Mouse (Mus musculus) hindbrain, embryonic 12.5 days (tissue): ENCODE data around the gene Asic2. TPM values are rescaled to one million over a fixed set of nuclear protein-coding genes. Genes with fewer than 3 reads are reported as not detected.

Source experiments
- ATAC-seq: fragments of 200-750 bp; cut with Nextera tagmentation; 2 replicates; pipeline ENCODE4 v1.8.0; 2017; ENCODE audit warnings: moderate TSS enrichment; ENCODE audit not compliant: low FRiP score
- H3K27ac ChIP-seq: fragments of 300-500 bp; sonication (generic); 2 replicates; pipeline ENCODE4 v1.5.1; 2016; ENCODE audit warnings: mild to moderate bottlenecking
- H3K27me3 ChIP-seq: fragments of 300-500 bp; sonication (generic); 2 replicates; pipeline ENCODE4 v1.6.1; 2016; ENCODE audit warnings: mild to moderate bottlenecking
- H3K36me3 ChIP-seq: fragments of 300-500 bp; sonication (generic); 2 replicates; pipeline ENCODE4 v1.6.1; 2016; ENCODE audit warnings: mild to moderate bottlenecking
- H3K4me1 ChIP-seq: fragments of 300-500 bp; sonication (generic); 2 replicates; pipeline ENCODE4 v1.6.1; 2016
- H3K4me2 ChIP-seq: fragments of 300-500 bp; sonication (generic); replicated peaks from 2 replicates; pipeline ENCODE4 v1.6.1; 2016; ENCODE audit warnings: mild to moderate bottlenecking
- H3K4me3 ChIP-seq: fragments of 300-500 bp; sonication (generic); 2 replicates; pipeline ENCODE4 v1.5.1; 2016; ENCODE audit warnings: mild to moderate bottlenecking
- H3K9ac ChIP-seq: fragments of 300-500 bp; sonication (generic); 2 replicates; pipeline ENCODE4 v1.6.1; 2016; ENCODE audit warnings: mild to moderate bottlenecking, moderate library complexity
- H3K9me3 ChIP-seq: fragments of 300-500 bp; sonication (generic); replicated peaks from 2 replicates; pipeline ENCODE4 v1.6.1; 2016; ENCODE audit warnings: mild to moderate bottlenecking
- WGBS: fragments of 180-500 bp; shearing (Covaris S2); methylation state at CpG from one replicate; pipeline ENCODE4 v1.1.7; 2016; 5-methylcytosine and 5-hydroxymethylcytosine counted together
- polyA plus RNA-seq: library from polyadenylated mRNA; unstranded; fragments of >200 nt; fragmentation: Nextera tagmentation; extraction: Ambion mirVana; gene quantifications from 2 replicates; pipeline ENCODE4 v1.2.1, GENCODE M21; 2016

Gene Asic2
- polyA plus RNA-seq, 1 experiment from 2014 or later = 5.4 TPM

- H3K4me3 ChIP-seq = no peak overlapping the region
- no peak overlapping the region for H3K4me2 ChIP-seq
- no peak overlapping the region for H3K27ac ChIP-seq
- no peak for ATAC-seq
- no peaks in the 10 kb centered on the region for H3K9me3 ChIP-seq
- no peak overlapping the region for H3K9ac ChIP-seq
- H3K4me1 ChIP-seq = peaks cover 8% of the 10 kb centered on the region
- no peaks in the 10 kb centered on the region for H3K36me3 ChIP-seq
- H3K27me3 ChIP-seq = no peaks in the 10 kb centered on the region
- 57% methylated on average over 9 of the region's 9 CpGs for WGBS
Observed at GRCm38 (mm10) chr11:81871506-81872213, 96.6 kb downstream of the Asic2 start.

- peaks cover 17% of the 10 kb centered on the region for H3K4me1 ChIP-seq
- no peak overlapping the region for H3K27ac ChIP-seq
- no peak overlapping the region for H3K9ac ChIP-seq
- no peaks in the 10 kb centered on the region for H3K27me3 ChIP-seq
- H3K4me2 ChIP-seq = no peak overlapping the region
- H3K4me3 ChIP-seq = no peak overlapping the region
- WGBS = 65% methylated on average over 10 of the region's 10 CpGs
- H3K9me3 ChIP-seq = no peaks in the 10 kb centered on the region
- no peak for ATAC-seq
- no peaks in the 10 kb centered on the region for H3K36me3 ChIP-seq
Observed at GRCm38 (mm10) chr11:81865661-81866382, 102.4 kb downstream of the Asic2 start.

- Histone ChIP-seq H3K27ac (peak within 1 kb of the TSS; percentile 19; the same call in 1 of the 2 replicates), H3K36me3 (no peaks in the 10 kb centered on the region), H3K4me1 (peaks cover 22% of the 10 kb centered on the region), H3K9me3 (no peaks in the 10 kb centered on the region), H3K4me2 (no peak within 1 kb of the TSS), H3K4me3 (no peak within 1 kb of the TSS), H3K9ac (no peak within 1 kb of the TSS; the same call in 1 of the 2 replicates), H3K27me3 (no peaks in the 10 kb centered on the region)
- WGBS = 25% methylated on average over 4 of the region's 4 CpGs
- peak; percentile 76 for ATAC-seq
Observed at GRCm38 (mm10) chr11:81860250-81860972, 107.8 kb downstream of the Asic2 start, which contains the start of gene 5530401A14Rik. Gene 5530401A14Rik, plus strand, starts transcription at chr11:81860673.

- Histone ChIP-seq H3K27me3 (no peaks in the 10 kb centered on the region), H3K4me3 (no peak overlapping the region), H3K36me3 (no peaks in the 10 kb centered on the region), H3K4me2 (no peak overlapping the region), H3K27ac (no peak overlapping the region), H3K9me3 (no peaks in the 10 kb centered on the region), H3K4me1 (peaks cover 11% of the 10 kb centered on the region), H3K9ac (no peak overlapping the region)
- ATAC-seq = no peak
- WGBS = 59% methylated on average over 1 of the region's 1 CpGs
Observed at GRCm38 (mm10) chr11:81847773-81848490, 120.3 kb downstream of the Asic2 start.

- no peaks in the 10 kb centered on the region for H3K36me3 ChIP-seq
- H3K4me2 ChIP-seq = no peak overlapping the region
- no peak overlapping the region for H3K4me3 ChIP-seq
- H3K9me3 ChIP-seq = no peaks in the 10 kb centered on the region
- H3K27ac ChIP-seq = no peak overlapping the region
- 73% methylated on average over 3 of the region's 3 CpGs for WGBS
- H3K4me1 ChIP-seq = peaks cover 11% of the 10 kb centered on the region
- H3K9ac ChIP-seq = no peak overlapping the region
- no peaks in the 10 kb centered on the region for H3K27me3 ChIP-seq
- no peak for ATAC-seq
Observed at GRCm38 (mm10) chr11:81845686-81846036, 122.6 kb downstream of the Asic2 start.

- no peak overlapping the region for H3K4me3 ChIP-seq
- no peaks in the 10 kb centered on the region for H3K36me3 ChIP-seq
- H3K27ac ChIP-seq = no peak overlapping the region
- H3K4me1 ChIP-seq = peaks cover 7% of the 10 kb centered on the region; the same call in 1 of the 2 replicates
- 65% methylated on average over 5 of the region's 5 CpGs for WGBS
- H3K4me2 ChIP-seq = no peak overlapping the region
- no peaks in the 10 kb centered on the region for H3K9me3 ChIP-seq
- no peak overlapping the region for H3K9ac ChIP-seq
- ATAC-seq = no peak
- no peaks in the 10 kb centered on the region for H3K27me3 ChIP-seq
Observed at GRCm38 (mm10) chr11:81845010-81845685, 123.1 kb downstream of the Asic2 start.

GRCm38 (mm10) chr11:81841001-81841400 lies 127.3 kb downstream of the Asic2 start:
- 56% methylated on average over 2 of the region's 2 CpGs for WGBS
- no peaks in the 10 kb centered on the region for H3K27me3 ChIP-seq
- no peaks in the 10 kb centered on the region for H3K36me3 ChIP-seq
- H3K27ac ChIP-seq = no peak overlapping the region
- peaks cover 11% of the 10 kb centered on the region; the same call in 1 of the 2 replicates for H3K4me1 ChIP-seq
- no peak overlapping the region for H3K9ac ChIP-seq
- ATAC-seq = no peak
- H3K4me2 ChIP-seq = no peak overlapping the region
- H3K4me3 ChIP-seq = no peak overlapping the region
- no peaks in the 10 kb centered on the region for H3K9me3 ChIP-seq

GRCm38 (mm10) chr11:81838426-81838825 lies 129.8 kb downstream of the Asic2 start:
- H3K27me3 ChIP-seq = no peaks in the 10 kb centered on the region
- H3K27ac ChIP-seq = no peak overlapping the region
- peak; percentile 43; the same call in 1 of the 2 replicates for ATAC-seq
- no peak overlapping the region for H3K4me2 ChIP-seq
- no peak overlapping the region for H3K9ac ChIP-seq
- H3K9me3 ChIP-seq = no peaks in the 10 kb centered on the region
- H3K36me3 ChIP-seq = no peaks in the 10 kb centered on the region
- WGBS = 61% methylated on average over 4 of the region's 4 CpGs
- H3K4me3 ChIP-seq = no peak overlapping the region
- H3K4me1 ChIP-seq = peaks cover 7% of the 10 kb centered on the region; the same call in 1 of the 2 replicates

- no peaks in the 10 kb centered on the region for H3K27me3 ChIP-seq
- H3K4me1 ChIP-seq = no peaks in the 10 kb centered on the region
- no peaks in the 10 kb centered on the region for H3K9me3 ChIP-seq
- WGBS = 52% methylated on average over 1 of the region's 1 CpGs
- no peak overlapping the region for H3K4me2 ChIP-seq
- no peak overlapping the region for H3K9ac ChIP-seq
- no peaks in the 10 kb centered on the region for H3K36me3 ChIP-seq
- H3K4me3 ChIP-seq = no peak overlapping the region
- ATAC-seq = no peak
- H3K27ac ChIP-seq = no peak overlapping the region
Observed at GRCm38 (mm10) chr11:81832381-81832780, 135.9 kb downstream of the Asic2 start.

GRCm38 (mm10) chr11:81816531-81816930 lies 151.7 kb downstream of the Asic2 start:
- Histone ChIP-seq H3K27ac (no peak overlapping the region), H3K4me1 (no peaks in the 10 kb centered on the region), H3K27me3 (no peaks in the 10 kb centered on the region), H3K4me3 (no peak overlapping the region), H3K9ac (no peak overlapping the region), H3K9me3 (no peaks in the 10 kb centered on the region), H3K36me3 (no peaks in the 10 kb centered on the region), H3K4me2 (no peak overlapping the region)
- no peak for ATAC-seq
- 62% methylated on average over 5 of the region's 5 CpGs for WGBS

GRCm38 (mm10) chr11:81814816-81815215 lies 153.4 kb downstream of the Asic2 start:
- Histone ChIP-seq H3K27me3 (no peaks in the 10 kb centered on the region), H3K27ac (no peak overlapping the region), H3K4me2 (no peak overlapping the region), H3K9me3 (no peaks in the 10 kb centered on the region), H3K4me3 (no peak overlapping the region), H3K36me3 (no peaks in the 10 kb centered on the region), H3K4me1 (no peaks in the 10 kb centered on the region), H3K9ac (no peak overlapping the region)
- 81% methylated on average over 1 of the region's 1 CpGs for WGBS
- ATAC-seq = no peak
